Mouse (Mus musculus) embryo, embryonic 11 days (tissue): ENCODE data around the gene Unc93b1.

ENCODE experiments used
- DNase-seq: peaks from one replicate; pipeline ENCODE4 v3.0.0-alpha.2; 2015

The Unc93b1 gene

GRCm38 (mm10) chr19:3935032-3935895 lies at the start of gene Unc93b1:
Gene Unc93b1, plus strand, starts transcription at chr19:3935186.
- DNase-seq: peak; percentile 80

GRCm38 (mm10) chr19:3889096-3889495 lies 45.9 kb upstream of the Unc93b1 start:
- DNase-seq: no peak

GRCm38 (mm10) chr19:3890181-3890580 lies 44.8 kb upstream of the Unc93b1 start:
- no peak for DNase-seq

- DNase-seq: no peak
These were observed 41.4 kb upstream of the Unc93b1 start for GRCm38 (mm10) chr19:3893545-3894116.

- no peak for DNase-seq
These were observed 40.7 kb upstream of the Unc93b1 start for GRCm38 (mm10) chr19:3894294-3894693.

GRCm38 (mm10) chr19:3895171-3895631 lies 39.8 kb upstream of the Unc93b1 start:
- DNase-seq: peak; percentile 36

GRCm38 (mm10) chr19:3896208-3896607 lies 38.8 kb upstream of the Unc93b1 start:
- no peak for DNase-seq

- DNase-seq: no peak
These were observed 37.4 kb upstream of the Unc93b1 start for GRCm38 (mm10) chr19:3897557-3897956.

- no peak for DNase-seq
These were observed 36.0 kb upstream of the Unc93b1 start for GRCm38 (mm10) chr19:3898952-3899351.

GRCm38 (mm10) chr19:3899618-3900017 lies 35.4 kb upstream of the Unc93b1 start:
- no peak for DNase-seq

- no peak for DNase-seq
These were observed 32.0 kb upstream of the Unc93b1 start for GRCm38 (mm10) chr19:3902966-3903365.

- no peak for DNase-seq
These were observed 31.2 kb upstream of the Unc93b1 start for GRCm38 (mm10) chr19:3903648-3904362.

- DNase-seq: no peak
These were observed 30.7 kb upstream of the Unc93b1 start for GRCm38 (mm10) chr19:3904363-3904675.

GRCm38 (mm10) chr19:3905261-3905969 lies 29.6 kb upstream of the Unc93b1 start:
- peak; percentile 59 for DNase-seq

- no peak for DNase-seq
These were observed 28.7 kb upstream of the Unc93b1 start for GRCm38 (mm10) chr19:3906326-3906725.

GRCm38 (mm10) chr19:3906795-3907786 lies 27.9 kb upstream of the Unc93b1 start, which contains the start of gene Tcirg1:
Gene Tcirg1, minus strand, starts transcription at chr19:3907133.
- DNase-seq: peak; percentile 83

- DNase-seq: no peak
These were observed 26.9 kb upstream of the Unc93b1 start for GRCm38 (mm10) chr19:3907876-3908660.

- DNase-seq: no peak
These were observed 24.8 kb upstream of the Unc93b1 start for GRCm38 (mm10) chr19:3910206-3910605.

GRCm38 (mm10) chr19:3912337-3913204 lies 22.4 kb upstream of the Unc93b1 start, which contains the start of gene Ndufs8:
Gene Ndufs8, minus strand, starts transcription at chr19:3912774.
- peak; percentile 96 for DNase-seq

GRCm38 (mm10) chr19:3913692-3914091 lies 21.3 kb upstream of the Unc93b1 start:
- DNase-seq: no peak
